Mouse (Mus musculus): Measurements from ENCODE around the gene Msgn1. TPM values are rescaled to one million over a fixed set of nuclear protein-coding genes. Genes with fewer than 3 reads are reported as not detected.

The Msgn1 gene
- polyA plus RNA-seq, 1 experiment: not detected

GRCm38 (mm10) chr12:11214776-11215175 lies 6.0 kb upstream of the Msgn1 start:
- H3K4me2 ChIP-seq (ENCODE audit: low read depth): no peak overlapping the region
- H3ac ChIP-seq (ENCODE audit: control insufficient read depth, insufficient read length): no peak overlapping the region
- no peaks in the 10 kb centered on the region for H3K27me3 ChIP-seq (ENCODE audit: control insufficient read depth, insufficient read depth, insufficient read length)
- H3K36me3 ChIP-seq (ENCODE audit: control insufficient read depth, insufficient read depth): no peaks in the 10 kb centered on the region
- no peak overlapping the region for H3K4me3 ChIP-seq
- H3K79me2 ChIP-seq (ENCODE audit: control insufficient read depth, insufficient read depth): no peaks in the 10 kb centered on the region
- no peak for TF ChIP-seq TCF3 (IDR thresholded peaks at IDR 0.05; ENCODE audit: insufficient read length, low read depth)
- no peak for TF ChIP-seq MYOD1 (IDR thresholded peaks at IDR 0.05; ENCODE audit: control insufficient read depth in 1 of 3, insufficient read length in 2 of 3, low read depth in 2 of 3)
- TF ChIP-seq MAX (IDR thresholded peaks at IDR 0.05; ENCODE audit: low read depth): no peak
- no peak for TF ChIP-seq SRF (IDR thresholded peaks at IDR 0.05; ENCODE audit: control insufficient read depth, insufficient read length, low read depth)
- no peak for TF ChIP-seq CEBPB (IDR thresholded peaks at IDR 0.05; ENCODE audit: insufficient read depth, poor library complexity, severe bottlenecking)
- no peak for TF ChIP-seq E2F4 (IDR thresholded peaks at IDR 0.05; ENCODE audit: insufficient read depth)
- no peak for TF ChIP-seq POLR2A (IDR thresholded peaks at IDR 0.05; ENCODE audit: insufficient read length, low read depth)
- TF ChIP-seq MYOG (IDR thresholded peaks at IDR 0.05; ENCODE audit: control insufficient read depth in 1 of 3, insufficient read depth in 1 of 3, insufficient read length in 2 of 3, low read depth in 2 of 3): no peak
- no peak for TF ChIP-seq REST (IDR thresholded peaks at IDR 0.05; ENCODE audit: insufficient read depth, insufficient read length)
- TF ChIP-seq POLR2AphosphoS2 (IDR thresholded peaks at IDR 0.05; ENCODE audit: insufficient read length, low read depth): no peak

- Histone ChIP-seq H3ac (ENCODE audit: control insufficient read depth, insufficient read length) (no peak overlapping the region), H3K4me2 (ENCODE audit: low read depth) (no peak overlapping the region), H3K79me2 (ENCODE audit: control insufficient read depth, insufficient read depth) (no peaks in the 10 kb centered on the region), H3K4me3 (no peak overlapping the region), H3K36me3 (ENCODE audit: control insufficient read depth, insufficient read depth) (no peaks in the 10 kb centered on the region), H3K27me3 (ENCODE audit: control insufficient read depth, insufficient read depth, insufficient read length) (no peaks in the 10 kb centered on the region)
- TF ChIP-seq POLR2AphosphoS2 (IDR thresholded peaks at IDR 0.05; ENCODE audit: insufficient read length, low read depth): no peak
Measured at GRCm38 (mm10) chr12:11212881-11213280, 4.1 kb upstream of the Msgn1 start.

GRCm38 (mm10) chr12:11210361-11210760 lies 1.6 kb upstream of the Msgn1 start:
- H3K79me2 ChIP-seq (ENCODE audit: control insufficient read depth, insufficient read depth): no peaks in the 10 kb centered on the region
- no peaks in the 10 kb centered on the region for H3K27me3 ChIP-seq (ENCODE audit: control insufficient read depth, insufficient read depth, insufficient read length)
- H3ac ChIP-seq (ENCODE audit: control insufficient read depth, insufficient read length): no peak overlapping the region
- TF ChIP-seq POLR2AphosphoS2 (IDR thresholded peaks at IDR 0.05; ENCODE audit: insufficient read length, low read depth) (no peak), CEBPB (IDR thresholded peaks at IDR 0.05; ENCODE audit: insufficient read depth, poor library complexity, severe bottlenecking) (no peak), SRF (IDR thresholded peaks at IDR 0.05; ENCODE audit: control insufficient read depth, insufficient read length, low read depth) (no peak), MYOG (IDR thresholded peaks at IDR 0.05; ENCODE audit: control insufficient read depth in 1 of 3, insufficient read depth in 1 of 3, insufficient read length in 2 of 3, low read depth in 2 of 3) (no peak)
- H3K4me2 ChIP-seq (ENCODE audit: low read depth): no peak overlapping the region
- no peaks in the 10 kb centered on the region for H3K36me3 ChIP-seq (ENCODE audit: control insufficient read depth, insufficient read depth)
- no peak overlapping the region for H3K4me3 ChIP-seq

- no peak overlapping the region for H3K4me2 ChIP-seq (ENCODE audit: low read depth)
- no peak overlapping the region for H3ac ChIP-seq (ENCODE audit: control insufficient read depth, insufficient read length)
- H3K79me2 ChIP-seq (ENCODE audit: control insufficient read depth, insufficient read depth): no peaks in the 10 kb centered on the region
- H3K27me3 ChIP-seq (ENCODE audit: control insufficient read depth, insufficient read depth, insufficient read length): no peaks in the 10 kb centered on the region
- H3K36me3 ChIP-seq (ENCODE audit: control insufficient read depth, insufficient read depth): no peaks in the 10 kb centered on the region
- no peak for TF ChIP-seq POLR2A (IDR thresholded peaks at IDR 0.05; ENCODE audit: insufficient read length, low read depth)
- TF ChIP-seq TCF12 (IDR thresholded peaks at IDR 0.05; ENCODE audit: insufficient read depth, poor library complexity, severe bottlenecking): no peak
- no peak for TF ChIP-seq MYOD1 (IDR thresholded peaks at IDR 0.05; ENCODE audit: control insufficient read depth in 1 of 3, insufficient read length in 2 of 3, low read depth in 2 of 3)
- no peak for TF ChIP-seq USF1 (IDR thresholded peaks at IDR 0.05; ENCODE audit: low read depth)
- TF ChIP-seq SRF (IDR thresholded peaks at IDR 0.05; ENCODE audit: control insufficient read depth, insufficient read length, low read depth): no peak
- no peak for TF ChIP-seq REST (IDR thresholded peaks at IDR 0.05; ENCODE audit: insufficient read depth, insufficient read length)
- TF ChIP-seq TCF3 (IDR thresholded peaks at IDR 0.05; ENCODE audit: insufficient read length, low read depth): no peak
- no peak overlapping the region for H3K4me3 ChIP-seq
Measured at GRCm38 (mm10) chr12:11209636-11210035, 864 bp upstream of the Msgn1 start.

GRCm38 (mm10) chr12:11206321-11206720 lies 2.5 kb downstream of the Msgn1 start:
- Histone ChIP-seq H3K4me3 (no peak overlapping the region), H3ac (ENCODE audit: control insufficient read depth, insufficient read length) (no peak overlapping the region), H3K79me2 (ENCODE audit: control insufficient read depth, insufficient read depth) (no peaks in the 10 kb centered on the region), H3K4me2 (ENCODE audit: low read depth) (no peak overlapping the region), H3K27me3 (ENCODE audit: control insufficient read depth, insufficient read depth, insufficient read length) (no peaks in the 10 kb centered on the region), H3K36me3 (ENCODE audit: control insufficient read depth, insufficient read depth) (no peaks in the 10 kb centered on the region)
- TF ChIP-seq SRF (IDR thresholded peaks at IDR 0.05; ENCODE audit: control insufficient read depth, insufficient read length, low read depth) (no peak), MAX (IDR thresholded peaks at IDR 0.05; ENCODE audit: low read depth) (no peak), E2F4 (IDR thresholded peaks at IDR 0.05; ENCODE audit: insufficient read depth) (no peak), TCF12 (IDR thresholded peaks at IDR 0.05; ENCODE audit: insufficient read depth, poor library complexity, severe bottlenecking) (no peak), TCF3 (IDR thresholded peaks at IDR 0.05; ENCODE audit: insufficient read length, low read depth) (no peak), CEBPB (IDR thresholded peaks at IDR 0.05; ENCODE audit: insufficient read depth, poor library complexity, severe bottlenecking) (no peak), POLR2A (IDR thresholded peaks at IDR 0.05; ENCODE audit: insufficient read length, low read depth) (no peak)

Measured in myocyte (in vitro differentiated cells).